Comparison of ENCODE assay signal across 24 mouse cellular contexts in genomic region chr10:20842131-20842530, GRCm38 (mm10).
DNase-seq lines count a peak whose midpoint lies in the region; ATAC-seq and TF ChIP-seq lines count a peak whose summit lies in the region.
"Had no signal": no experiment of that assay in that cellular context is flagged by ENCODE, and none has a peak within 500 bp of the region (broad histone marks: within the 10 kb centered on the region; RNA-seq: fewer than 3 reads in every experiment).

No protein-coding gene starts in this region.

- no peak for TF ChIP-seq CTCF in lung, postnatal 0 days (IDR thresholded peaks at IDR 0.05)
- TF ChIP-seq CTCF in kidney, postnatal 0 days (IDR thresholded peaks at IDR 0.05; ENCODE audit: low read depth), result no peak

- H3K4me3 ChIP-seq in lung, postnatal 0 days (ENCODE audit: low read depth, low read length), result no peak overlapping the region
- H3K4me3 ChIP-seq in kidney, postnatal 0 days (replicated peaks; ENCODE audit: low read depth, low read length), result no peak overlapping the region
- H3K4me3 ChIP-seq in macrophage (ENCODE audit: inconsistent target), result no peak overlapping the region
- no peak overlapping the region for H3K4me3 ChIP-seq in heart, embryonic 11.5 days (ENCODE audit: low read depth, low read length)
- H3K4me3 ChIP-seq: heart, embryonic 12.5 days; hindbrain, embryonic 10.5 days; intestine, embryonic 15.5 days; limb, embryonic 13.5 days; midbrain, embryonic 12.5 days; neural tube, embryonic 15.5 days; stomach, embryonic 15.5 days had no signal

- peak; percentile 34 to 48 for DNase-seq in kidney, adult 8-10 months
- no peak for DNase-seq in kidney, postnatal 14 days
- peak; percentile 49 for DNase-seq in lung, postnatal 10 days
- no peak for DNase-seq in lung, postnatal 0 days (ENCODE audit: low spot score)
- no peak for DNase-seq in kidney, postnatal 0 days (ENCODE audit: low spot score)
- DNase-seq: adrenal gland, adult 2 months; B cell, adult 2 months; cerebellum, adult 11-12 months; cerebellum, postnatal 10 days; right cerebral cortex, adult 18-20 months; thymus, postnatal 25 days had no signal

- no peak overlapping the region for H3K9ac ChIP-seq in lung, postnatal 0 days (replicated peaks; ENCODE audit: low read depth)
- no peak overlapping the region for H3K9ac ChIP-seq in kidney, postnatal 0 days (ENCODE audit: low read depth, low read length)
- H3K9ac ChIP-seq in heart, embryonic 11.5 days (ENCODE audit: low read depth, low read length), result no peak overlapping the region
- H3K9ac ChIP-seq: heart, embryonic 12.5 days; intestine, embryonic 15.5 days; limb, embryonic 13.5 days; liver, embryonic 14.5 days; midbrain, embryonic 12.5 days; neural tube, embryonic 15.5 days; stomach, embryonic 15.5 days had no signal

- H3K36me3 ChIP-seq in lung, postnatal 0 days (ENCODE audit: insufficient read depth, low read length), result no peaks in the 10 kb centered on the region
- H3K36me3 ChIP-seq in kidney, postnatal 0 days (ENCODE audit: insufficient read depth, low read length), result no peaks in the 10 kb centered on the region
- no peaks in the 10 kb centered on the region for H3K36me3 ChIP-seq in macrophage (ENCODE audit: inconsistent target)
- no peaks in the 10 kb centered on the region for H3K36me3 ChIP-seq in heart, embryonic 11.5 days (ENCODE audit: control insufficient read depth, insufficient read depth, low read length)
- H3K36me3 ChIP-seq: G1E; heart, embryonic 12.5 days; hindbrain, embryonic 10.5 days; intestine, embryonic 15.5 days; limb, embryonic 13.5 days; midbrain, embryonic 12.5 days; neural tube, embryonic 15.5 days; stomach, embryonic 15.5 days had no signal

- H3K79me2 ChIP-seq in macrophage (ENCODE audit: inconsistent target), result no peaks in the 10 kb centered on the region

- 38% methylated on average over 1 of the region's 1 CpGs for WGBS in lung, postnatal 0 days
- 81% methylated on average over 1 of the region's 1 CpGs for WGBS in kidney, postnatal 0 days
- WGBS in macrophage (ENCODE audit: missing documents), result 92% methylated on average over 1 of the region's 1 CpGs
- WGBS in heart, embryonic 11.5 days (ENCODE audit: insufficient replicate concordance), result 85% methylated on average over 1 of the region's 1 CpGs

- no peaks in the 10 kb centered on the region for H3K27me3 ChIP-seq in lung, postnatal 0 days (replicated peaks; ENCODE audit: insufficient read depth, low read length)
- H3K27me3 ChIP-seq in kidney, postnatal 0 days (ENCODE audit: insufficient read depth, low read length), result no peaks in the 10 kb centered on the region
- H3K27me3 ChIP-seq in heart, embryonic 11.5 days (ENCODE audit: control insufficient read depth, insufficient read depth, low read length), result no peaks in the 10 kb centered on the region
- H3K27me3 ChIP-seq: CH12.LX; heart, embryonic 12.5 days; intestine, embryonic 15.5 days; limb, embryonic 13.5 days; midbrain, embryonic 12.5 days; neural tube, embryonic 15.5 days; stomach, embryonic 15.5 days had no signal

- peaks cover 9% of the 10 kb centered on the region; the same call in 1 of the 2 replicates for H3K4me1 ChIP-seq in lung, postnatal 0 days (ENCODE audit: insufficient read depth, low read depth, low read length)
- peaks cover 9% of the 10 kb centered on the region; the same call in 1 of the 2 replicates for H3K4me1 ChIP-seq in kidney, postnatal 0 days (replicated peaks; ENCODE audit: insufficient read depth, low read length)
- peaks cover 14% of the 10 kb centered on the region for H3K4me1 ChIP-seq in heart, embryonic 11.5 days (ENCODE audit: control insufficient read depth, insufficient read depth, low read length)
- H3K4me1 ChIP-seq: hindbrain, embryonic 10.5 days; intestine, embryonic 15.5 days; stomach, embryonic 15.5 days had no signal

- no peak overlapping the region; the same call in 1 of the 2 replicates for H3K27ac ChIP-seq in lung, postnatal 0 days (ENCODE audit: low read length)
- peak overlapping the region; percentile 57 for H3K27ac ChIP-seq in kidney, postnatal 0 days
- H3K27ac ChIP-seq in macrophage, result peak overlapping the region; percentile 49
- no peak overlapping the region for H3K27ac ChIP-seq in heart, embryonic 11.5 days (ENCODE audit: low read depth, low read length)
- H3K27ac ChIP-seq: hindbrain, embryonic 10.5 days; intestine, embryonic 15.5 days; limb, embryonic 13.5 days; liver, embryonic 14.5 days; midbrain, embryonic 12.5 days; neural tube, embryonic 15.5 days; stomach, embryonic 15.5 days had no signal

- ATAC-seq in lung, postnatal 0 days, result no peak
- no peak for ATAC-seq in kidney, postnatal 0 days (replicated peaks; ENCODE audit: low FRiP score, low read depth)
- no peak for ATAC-seq in heart, embryonic 11.5 days (replicated peaks; ENCODE audit: insufficient number of reproducible peaks, low FRiP score, low TSS enrichment)
- ATAC-seq: hindbrain, embryonic 16.5 days; intestine, embryonic 15.5 days had no signal

- H3K9me3 ChIP-seq in lung, postnatal 0 days (ENCODE audit: low read length), result no peaks in the 10 kb centered on the region
- no peaks in the 10 kb centered on the region for H3K9me3 ChIP-seq in kidney, postnatal 0 days (replicated peaks; ENCODE audit: low read length)
- no peaks in the 10 kb centered on the region for H3K9me3 ChIP-seq in heart, embryonic 11.5 days (replicated peaks; ENCODE audit: control insufficient read depth, low read length)
- H3K9me3 ChIP-seq: G1E; heart, embryonic 12.5 days; hindbrain, embryonic 10.5 days; intestine, embryonic 15.5 days; limb, embryonic 13.5 days; midbrain, embryonic 12.5 days; neural tube, embryonic 15.5 days; stomach, embryonic 15.5 days had no signal

- TF ChIP-seq EP300 in lung, postnatal 0 days (IDR thresholded peaks at IDR 0.05), result no peak

- H3K4me2 ChIP-seq in lung, postnatal 0 days (replicated peaks; ENCODE audit: low read depth, low read length), result no peak overlapping the region
- H3K4me2 ChIP-seq in kidney, postnatal 0 days (ENCODE audit: low read length), result no peak overlapping the region
- no peak overlapping the region for H3K4me2 ChIP-seq in heart, embryonic 11.5 days
- H3K4me2 ChIP-seq: heart, embryonic 12.5 days; intestine, embryonic 15.5 days; limb, embryonic 13.5 days; midbrain, embryonic 12.5 days; neural tube, embryonic 15.5 days; stomach, embryonic 15.5 days had no signal

Comparison
In these comparisons a context has a peak if more than half of its experiments do, and no peak if none do; other contexts are left out.
1. DNase-seq: peak in kidney, adult 8-10 months (2 of 2) and lung, postnatal 10 days (single experiment); none in kidney, postnatal 14 days (single experiment), lung, postnatal 0 days (single experiment) and kidney, postnatal 0 days (single experiment).
2. H3K27ac ChIP-seq: peak in kidney, postnatal 0 days (single experiment) and macrophage (single experiment); none in lung, postnatal 0 days (single experiment) and heart, embryonic 11.5 days (single experiment).